Mouse (Mus musculus): Measurements from ENCODE around the gene Cdc42ep4.

Gene Cdc42ep4

GRCm38 (mm10) chr11:113681979-113682378, 69.7 kb downstream of the Cdc42ep4 start:
- DNase-seq = no peak

GRCm38 (mm10) chr11:113680954-113681353, 70.7 kb downstream of the Cdc42ep4 start:
- DNase-seq = peak; percentile 82

DNA sequence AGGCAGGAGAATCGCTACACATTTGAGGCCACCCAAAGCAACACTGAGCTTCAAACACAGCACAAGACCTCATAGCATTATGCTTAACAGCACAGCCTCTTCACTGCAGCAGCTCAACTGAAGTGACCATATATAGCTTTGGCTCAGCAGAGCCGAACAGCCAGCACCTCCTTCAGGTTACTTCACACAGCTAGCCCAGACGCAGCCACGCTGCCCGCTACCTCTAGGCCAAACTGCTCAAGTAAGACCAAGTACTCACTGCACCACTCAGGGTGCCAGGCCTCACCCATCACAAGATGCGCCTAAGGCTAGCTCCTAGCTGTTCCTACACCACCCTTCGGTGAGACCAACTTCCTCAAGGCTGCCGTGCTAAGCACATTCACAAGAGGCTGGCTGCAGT, 73.3 kb downstream of the Cdc42ep4 start:
- no peak for DNase-seq

DNA sequence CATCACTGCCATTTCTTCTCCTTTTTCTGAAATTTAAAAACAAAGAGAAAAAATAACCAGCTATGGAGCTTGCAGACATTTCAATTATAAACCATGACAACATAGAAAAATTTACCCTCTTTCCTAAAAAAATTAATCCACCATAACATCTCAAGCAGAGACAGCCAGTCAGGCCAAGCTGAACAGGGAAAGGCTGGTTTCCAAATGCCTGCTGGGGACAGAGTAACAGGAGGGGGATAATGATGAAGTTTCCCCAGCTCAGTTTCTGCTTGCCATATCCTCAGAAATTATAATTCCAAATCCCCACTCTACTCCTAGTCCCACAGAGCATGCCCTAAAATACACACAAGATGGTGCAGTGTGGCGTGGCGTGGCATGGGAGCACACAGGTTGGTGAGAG, 74.3 kb downstream of the Cdc42ep4 start:
- no peak for DNase-seq

All from liver (tissue).